In the genomic region with DNA sequence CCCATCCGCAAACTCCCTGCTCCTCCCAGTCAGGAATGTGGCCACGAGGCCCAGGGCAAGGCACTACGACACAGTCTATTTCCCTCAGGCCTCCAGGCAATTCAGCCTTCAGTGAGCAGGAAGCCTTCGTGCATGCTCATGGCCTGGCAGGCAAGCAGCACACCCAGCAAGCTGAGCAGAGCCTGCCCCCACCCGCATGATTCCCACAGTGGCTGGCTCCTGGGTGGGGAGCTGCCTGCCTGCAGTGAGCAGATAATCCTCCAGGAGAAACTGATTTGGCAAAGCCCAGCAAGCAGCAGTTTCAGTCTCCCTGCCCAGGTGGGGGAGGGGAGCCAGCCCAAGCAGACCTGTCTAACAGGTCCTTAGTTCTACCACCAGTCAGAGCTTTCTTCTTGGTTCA, we compare ENCODE assay signal across 8 mouse cellular contexts. TPM values are rescaled to one million over a fixed set of nuclear protein-coding genes. Genes with fewer than 3 reads are reported as not detected.
DNase-seq lines count a peak whose midpoint lies in the region; ATAC-seq and TF ChIP-seq lines count a peak whose summit lies in the region.

No protein-coding gene starts in this region.

- H3K9ac ChIP-seq in forebrain, embryonic 11.5 days (ENCODE audit: low read length): no peak overlapping the region
- peak overlapping the region; percentile 35; the same call in 1 of the 2 replicates for H3K9ac ChIP-seq in hindbrain, embryonic 13.5 days
- H3K9ac ChIP-seq in limb, embryonic 14.5 days (ENCODE audit: low read depth, low read length, severe bottlenecking): peak overlapping the region; percentile 34; the same call in 1 of the 2 replicates
- H3K9ac ChIP-seq in midbrain, embryonic 14.5 days (replicated peaks; ENCODE audit: low read length): no peak overlapping the region

- ATAC-seq in forebrain, embryonic 11.5 days (replicated peaks; ENCODE audit: low FRiP score): no peak
- no peak for ATAC-seq in hindbrain, embryonic 13.5 days (ENCODE audit: low FRiP score)
- peak; percentile 56 for ATAC-seq in limb, embryonic 14.5 days (ENCODE audit: low FRiP score, low read depth)
- no peak for ATAC-seq in midbrain, embryonic 14.5 days (ENCODE audit: low FRiP score, low TSS enrichment)

- no peaks in the 10 kb centered on the region for H3K9me3 ChIP-seq in forebrain, embryonic 11.5 days (ENCODE audit: control insufficient read depth, low read length)
- no peaks in the 10 kb centered on the region for H3K9me3 ChIP-seq in hindbrain, embryonic 13.5 days
- no peaks in the 10 kb centered on the region for H3K9me3 ChIP-seq in limb, embryonic 14.5 days (ENCODE audit: control insufficient read depth, low read length)
- no peaks in the 10 kb centered on the region for H3K9me3 ChIP-seq in midbrain, embryonic 14.5 days (ENCODE audit: control insufficient read depth, low read length)

- no peaks in the 10 kb centered on the region for H3K36me3 ChIP-seq in forebrain, embryonic 11.5 days (ENCODE audit: control insufficient read depth, insufficient read depth, low read length)
- H3K36me3 ChIP-seq in hindbrain, embryonic 13.5 days: no peaks in the 10 kb centered on the region
- no peaks in the 10 kb centered on the region for H3K36me3 ChIP-seq in limb, embryonic 14.5 days (ENCODE audit: control insufficient read depth, insufficient read depth, low read length)
- H3K36me3 ChIP-seq in midbrain, embryonic 14.5 days (ENCODE audit: control insufficient read depth, insufficient read depth, low read length): no peaks in the 10 kb centered on the region

- peak overlapping the region; percentile 81 for H3K27ac ChIP-seq in gastrocnemius, adult 2 months
- no peak overlapping the region for H3K27ac ChIP-seq in forebrain, embryonic 11.5 days (ENCODE audit: low read depth, low read length)
- H3K27ac ChIP-seq in hindbrain, embryonic 13.5 days: no peak overlapping the region
- H3K27ac ChIP-seq in limb, embryonic 14.5 days (replicated peaks; ENCODE audit: low read depth, low read length): peak overlapping the region; percentile 40; the same call in 1 of the 2 replicates
- H3K27ac ChIP-seq in midbrain, embryonic 14.5 days (replicated peaks; ENCODE audit: low read depth, low read length): no peak overlapping the region

- H3K4me3 ChIP-seq in gastrocnemius, adult 2 months: peak overlapping the region; percentile 22
- H3K4me3 ChIP-seq in forebrain, embryonic 11.5 days (ENCODE audit: low read depth, low read length): no peak overlapping the region
- no peak overlapping the region for H3K4me3 ChIP-seq in hindbrain, embryonic 13.5 days
- H3K4me3 ChIP-seq in limb, embryonic 14.5 days (replicated peaks; ENCODE audit: low read length): no peak overlapping the region
- H3K4me3 ChIP-seq in midbrain, embryonic 14.5 days (replicated peaks; ENCODE audit: low read depth, low read length): no peak overlapping the region

- DNase-seq in gastrocnemius, adult 2 months: peak; percentile 69
- DNase-seq in gastrocnemius, adult 18-20 months (ENCODE audit: low spot score): no peak
- peak; percentile 61 for DNase-seq in c-Kit-positive CD71-positive TER-119-negative erythroid progenitor cells, embryonic 14.5 days (ENCODE audit: low read depth)
- DNase-seq in forebrain, embryonic 11.5 days (ENCODE audit: low spot score): peak; percentile 67
- DNase-seq in limb, embryonic 14.5 days (ENCODE audit: low spot score): peak; percentile 31
- peak; percentile 15 for DNase-seq in midbrain, embryonic 14.5 days
- DNase-seq in urinary bladder, postnatal 14 days (ENCODE audit: low spot score): peak; percentile 91

- no peak for TF ChIP-seq POLR2A in limb, embryonic 14.5 days (IDR thresholded peaks at IDR 0.05; ENCODE audit: borderline replicate concordance, extremely low read depth, insufficient read depth, insufficient read length)

- intact Hi-C loops in gastrocnemius, adult 2 months (cut with DNase I): no loop called here

- no peak overlapping the region for H3K4me2 ChIP-seq in forebrain, embryonic 11.5 days (ENCODE audit: low read depth, low read length, severe bottlenecking)
- H3K4me2 ChIP-seq in hindbrain, embryonic 13.5 days: no peak overlapping the region
- 0 out of 2 replicates have a peak overlapping the region, but pooled peaks have one; percentile 4 for H3K4me2 ChIP-seq in limb, embryonic 14.5 days (replicated peaks; ENCODE audit: low read depth, low read length, severe bottlenecking)
- H3K4me2 ChIP-seq in midbrain, embryonic 14.5 days (ENCODE audit: low read length): no peak overlapping the region

- 17% methylated on average over 5 of the region's 5 CpGs for WGBS in forebrain, embryonic 11.5 days
- WGBS in hindbrain, embryonic 13.5 days: 27% methylated on average over 5 of the region's 5 CpGs
- 28% methylated on average over 5 of the region's 5 CpGs for WGBS in limb, embryonic 14.5 days
- WGBS in midbrain, embryonic 14.5 days: 12% methylated on average over 5 of the region's 5 CpGs

- H3K4me1 ChIP-seq in forebrain, embryonic 11.5 days (replicated peaks; ENCODE audit: control insufficient read depth, insufficient read depth, low read length): peaks cover 18% of the 10 kb centered on the region
- H3K4me1 ChIP-seq in hindbrain, embryonic 13.5 days (replicated peaks): peaks cover 69% of the 10 kb centered on the region
- peaks cover 33% of the 10 kb centered on the region for H3K4me1 ChIP-seq in limb, embryonic 14.5 days (ENCODE audit: control insufficient read depth, insufficient read depth, low read length)
- H3K4me1 ChIP-seq in midbrain, embryonic 14.5 days (ENCODE audit: control insufficient read depth, insufficient read depth, low read length): peaks cover 24% of the 10 kb centered on the region

- H3K27me3 ChIP-seq in forebrain, embryonic 11.5 days (ENCODE audit: control insufficient read depth, insufficient read depth, low read length): no peaks in the 10 kb centered on the region
- no peaks in the 10 kb centered on the region for H3K27me3 ChIP-seq in hindbrain, embryonic 13.5 days
- no peaks in the 10 kb centered on the region for H3K27me3 ChIP-seq in limb, embryonic 14.5 days (ENCODE audit: control insufficient read depth, insufficient read depth, low read length)
- H3K27me3 ChIP-seq in midbrain, embryonic 14.5 days (ENCODE audit: control insufficient read depth, insufficient read depth, low read length): no peaks in the 10 kb centered on the region

- TF ChIP-seq CTCF in gastrocnemius, adult 2 months (IDR thresholded peaks at IDR 0.05): no peak

RNA-seq across cellular contexts. Expression of gene Mark2, which starts 31.0 kb away (rescaled TPM):
- 10 to 100 TPM; 36.9 to 37.1 TPM for total RNA-seq in gastrocnemius, adult 2 months (2021)
- total RNA-seq in gastrocnemius, adult 18-20 months (2021): 10 to 100 TPM; 34.4 to 39.5 TPM
- polyA plus RNA-seq in forebrain, embryonic 11.5 days (2014; fragmentation: Nextera tagmentation; extraction: Ambion mirVana): 61.2 and 62.0 TPM in 2 replicates
- polyA plus RNA-seq in hindbrain, embryonic 13.5 days (2015; fragmentation: Nextera tagmentation; extraction: Ambion mirVana): 40.9 and 42.5 TPM in 2 replicates
- 65.8 and 78.2 TPM in 2 replicates for polyA plus RNA-seq in limb, embryonic 14.5 days (2012; rRNA removed)
- polyA plus RNA-seq in limb, embryonic 14.5 days (2014; fragmentation: Nextera tagmentation; extraction: Ambion mirVana): 48.6 and 56.3 TPM in 2 replicates
- 48.4 and 55.0 TPM in 2 replicates for polyA plus RNA-seq in midbrain, embryonic 14.5 days (2014; fragmentation: Nextera tagmentation; extraction: Ambion mirVana)

RNA-seq across cellular contexts. Expression of gene Rcor2, which starts 43.6 kb away (rescaled TPM):
- 1 to 10 TPM; 1.6 to 2.0 TPM for total RNA-seq in gastrocnemius, adult 2 months (2021)
- 1 to 10 TPM; 2.2 to 2.7 TPM for total RNA-seq in gastrocnemius, adult 18-20 months (2021)
- 62.8 and 72.4 TPM in 2 replicates for polyA plus RNA-seq in forebrain, embryonic 11.5 days (2014; fragmentation: Nextera tagmentation; extraction: Ambion mirVana)
- 30.2 and 32.0 TPM in 2 replicates for polyA plus RNA-seq in hindbrain, embryonic 13.5 days (2015; fragmentation: Nextera tagmentation; extraction: Ambion mirVana)
- polyA plus RNA-seq in limb, embryonic 14.5 days (2012; rRNA removed): 69.4 and 80.9 TPM in 2 replicates
- 9.8 and 10.2 TPM in 2 replicates for polyA plus RNA-seq in limb, embryonic 14.5 days (2014; fragmentation: Nextera tagmentation; extraction: Ambion mirVana)
- polyA plus RNA-seq in midbrain, embryonic 14.5 days (2014; fragmentation: Nextera tagmentation; extraction: Ambion mirVana): 23.1 and 26.6 TPM in 2 replicates

Comparison
In these comparisons a context has a peak if more than half of its experiments do, and no peak if none do; other contexts are left out.
1. H3K27ac ChIP-seq: peak in gastrocnemius, adult 2 months (single experiment) and limb, embryonic 14.5 days (single experiment); none in forebrain, embryonic 11.5 days (single experiment), hindbrain, embryonic 13.5 days (single experiment) and midbrain, embryonic 14.5 days (single experiment).
2. H3K9ac ChIP-seq: peak in hindbrain, embryonic 13.5 days (single experiment) and limb, embryonic 14.5 days (single experiment); none in forebrain, embryonic 11.5 days (single experiment) and midbrain, embryonic 14.5 days (single experiment).